Mouse (Mus musculus): ENCODE results near the gene Carmil1.

- no peak for TF ChIP-seq CTCF (IDR thresholded peaks at IDR 0.05; ENCODE audit: borderline replicate concordance, insufficient read depth, low read length)
- TF ChIP-seq POLR2A (IDR thresholded peaks at IDR 0.05; ENCODE audit: low read depth, low read length): no peak
These were observed 95.0 kb downstream of the Carmil1 start for GRCm38 (mm10) chr13:24185641-24186040.
